Mouse (Mus musculus) thymus, adult 18-20 months (tissue): ENCODE data around the gene Nmrk1.
"Not testable (repeated sequence)": the region's sequence is repeated elsewhere in the genome, so short reads cannot be mapped to it uniquely, and the experiment has no call there.

ENCODE experiments used
- DNase-seq, 2 experiments: peaks; one replicate each; pipeline ENCODE4 v3.0.0; 2022; ENCODE audit warnings: mixed read lengths in 2 of 2

Nmrk1 gene

GRCm38 (mm10) chr19:18631644-18632219 is at the start of gene Nmrk1, which contains the start of gene Ostf1:
Nmrk1 (plus strand) TSS chr19:18631950.
Ostf1 (minus strand) TSS chr19:18631823.
- DNase-seq: peak; percentile 89 to 92

DNA sequence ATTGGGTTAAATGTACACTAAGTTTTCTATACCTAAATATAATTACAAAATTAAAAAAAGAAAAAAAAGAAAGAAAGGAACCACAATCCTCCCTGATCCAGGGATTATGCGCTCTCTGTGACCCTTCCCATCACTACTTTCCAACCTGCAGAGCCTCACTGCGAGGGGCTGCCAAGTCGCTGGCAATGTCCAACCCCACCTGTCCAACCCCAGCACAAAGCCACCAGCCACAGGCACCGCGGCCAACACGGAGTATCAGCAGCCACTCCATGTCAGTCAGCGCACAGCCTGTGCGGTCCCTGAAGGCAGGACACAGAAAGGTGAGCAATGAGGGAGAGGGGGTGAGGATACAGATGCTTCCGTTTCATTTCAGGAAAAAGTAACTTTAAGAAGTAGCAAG is 49.5 kb upstream of the Nmrk1 start:
- DNase-seq: no peak

DNA sequence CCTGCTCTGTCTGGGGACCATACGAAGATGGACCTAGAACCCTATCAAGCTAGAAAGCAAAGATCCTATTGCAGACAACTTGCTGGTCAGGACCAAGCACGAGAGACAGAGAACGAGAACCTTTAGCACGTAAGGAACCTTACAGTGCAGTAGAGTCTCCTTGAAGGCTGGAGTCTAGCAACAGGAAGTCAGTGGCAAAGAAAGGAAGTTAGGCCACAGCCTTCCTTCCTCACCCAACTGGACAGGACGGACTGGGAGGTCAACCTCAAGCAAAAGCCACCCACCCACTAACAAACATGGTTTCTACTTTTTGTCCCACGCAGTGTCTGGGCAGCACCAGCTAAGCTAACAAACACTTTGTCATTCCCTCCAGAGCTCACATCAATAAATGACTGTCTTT is 48.9 kb upstream of the Nmrk1 start:
- DNase-seq: no peak

DNA sequence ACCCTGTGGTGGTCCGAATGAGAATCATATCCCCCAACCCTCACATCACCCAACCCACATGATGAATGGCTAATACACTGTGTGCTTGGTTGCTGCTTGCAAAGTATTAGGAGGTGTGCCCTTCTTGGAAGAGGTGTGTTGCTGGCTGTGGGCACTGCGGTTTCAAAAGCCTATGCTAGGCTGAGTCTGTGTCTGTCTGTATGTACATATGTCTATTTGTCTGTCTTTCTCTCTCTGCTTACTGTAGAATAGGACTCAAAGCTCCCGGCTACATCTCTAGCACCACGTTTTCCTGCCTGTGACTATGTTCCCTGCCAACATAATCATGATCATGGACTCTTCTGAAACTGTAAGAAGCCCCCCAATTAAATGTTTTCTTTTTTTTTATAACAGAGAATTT is 48.0 kb upstream of the Nmrk1 start:
- no peak for DNase-seq

- no peak for DNase-seq
Measured at GRCm38 (mm10) chr19:18584621-18585020, 47.1 kb upstream of the Nmrk1 start.

DNA sequence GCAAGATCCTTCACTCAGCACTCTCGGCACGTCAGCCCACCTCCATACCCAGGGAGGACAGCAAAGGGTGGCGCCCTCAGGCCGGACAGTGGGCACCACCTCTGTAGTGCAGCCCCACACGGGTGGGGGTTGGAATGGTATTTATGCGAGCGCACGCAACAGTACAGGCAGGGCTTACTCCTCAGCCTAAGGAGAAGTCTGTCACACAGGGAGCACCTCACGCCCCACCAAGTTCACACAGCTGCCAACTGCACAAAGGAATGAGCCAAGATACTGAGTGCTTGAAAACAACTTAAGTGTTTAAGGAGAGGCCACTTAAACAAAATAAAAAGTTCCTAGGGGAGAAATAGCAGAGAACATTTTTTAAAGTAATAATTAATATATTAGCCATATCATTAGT is 44.6 kb upstream of the Nmrk1 start:
- no peak for DNase-seq

DNA sequence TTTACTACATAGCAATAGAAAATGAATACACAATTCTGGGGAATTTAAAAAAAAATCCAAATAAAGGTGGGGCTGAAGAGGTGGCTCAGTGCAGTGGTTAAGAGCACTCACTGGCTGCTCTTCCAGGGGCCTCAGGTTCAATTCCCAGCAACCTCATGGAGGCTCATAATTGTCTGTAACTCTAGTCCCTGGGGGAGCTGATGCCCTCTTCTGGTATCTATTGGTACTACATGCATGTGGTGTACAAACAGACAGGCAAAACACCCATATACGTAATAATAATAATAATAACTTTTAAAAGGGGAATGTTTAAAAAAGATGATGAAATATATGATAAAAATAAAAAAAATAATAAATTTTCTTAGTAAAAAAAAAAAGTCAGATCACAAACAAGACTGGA is 43.5 kb upstream of the Nmrk1 start:
- no peak for DNase-seq

GRCm38 (mm10) chr19:18588801-18589200 is 42.9 kb upstream of the Nmrk1 start:
- not testable (repeated sequence) for DNase-seq

GRCm38 (mm10) chr19:18589276-18589675 is 42.5 kb upstream of the Nmrk1 start:
- no peak for DNase-seq

GRCm38 (mm10) chr19:18590234-18590633 is 41.5 kb upstream of the Nmrk1 start:
- DNase-seq: no peak

- DNase-seq: no peak
Measured at GRCm38 (mm10) chr19:18590942-18591354, 40.8 kb upstream of the Nmrk1 start.

GRCm38 (mm10) chr19:18592919-18593318 is 38.8 kb upstream of the Nmrk1 start:
- no peak for DNase-seq

- DNase-seq: no peak
Measured at GRCm38 (mm10) chr19:18593722-18594121, 38.0 kb upstream of the Nmrk1 start.

DNA sequence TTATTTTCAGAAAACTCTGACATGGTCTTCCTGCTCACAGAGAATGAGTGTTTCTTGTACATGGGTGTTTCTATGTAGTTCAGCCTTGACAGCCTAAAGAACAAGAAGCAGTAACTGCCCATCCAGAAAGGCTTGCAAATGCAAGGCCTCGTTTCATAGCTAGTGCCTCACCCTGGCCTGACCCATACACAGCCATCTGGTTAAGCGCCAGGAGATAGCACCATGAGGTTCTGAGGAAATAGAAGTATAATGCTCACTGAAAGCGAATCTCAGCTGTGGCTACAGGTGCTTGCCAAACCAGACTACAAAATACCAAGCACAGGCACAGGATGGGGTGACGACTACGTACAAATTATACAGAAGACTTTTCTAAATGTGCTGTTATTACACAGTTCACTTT is 34.9 kb upstream of the Nmrk1 start:
- no peak for DNase-seq

- no peak for DNase-seq
Measured at GRCm38 (mm10) chr19:18597772-18598171, 34.0 kb upstream of the Nmrk1 start.

DNA sequence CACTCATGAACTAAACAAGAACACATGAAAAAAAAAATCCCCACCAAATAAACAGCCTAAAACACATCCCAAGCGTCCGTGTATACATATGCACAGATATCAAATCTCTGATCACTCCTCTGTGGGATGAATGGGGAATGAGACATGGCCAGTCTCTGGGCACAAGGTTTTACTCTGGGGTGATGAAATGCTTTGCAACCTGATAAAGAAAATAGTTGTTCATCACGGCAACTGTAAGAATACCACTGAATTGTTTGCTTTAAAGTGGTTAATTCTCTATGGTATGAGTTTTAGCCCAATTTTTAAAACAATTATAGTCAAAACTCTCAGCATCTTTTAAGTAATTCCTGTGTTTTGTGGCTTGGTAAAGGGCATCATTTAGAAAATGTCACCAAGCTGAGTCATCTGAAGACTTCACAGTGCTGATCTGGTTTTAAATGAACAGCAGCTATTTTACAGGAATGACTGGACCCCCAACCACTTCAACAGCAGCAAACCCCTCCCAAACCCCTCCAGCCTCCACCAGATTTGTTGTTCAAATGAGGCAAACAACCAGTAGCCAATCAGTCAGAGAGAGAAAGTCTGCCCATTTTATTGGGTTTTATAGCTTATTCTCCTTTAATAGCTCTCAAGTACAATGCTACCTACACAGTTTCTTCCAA is 33.4 kb upstream of the Nmrk1 start:
- no peak for DNase-seq

- no peak for DNase-seq
Measured at GRCm38 (mm10) chr19:18599051-18599450, 32.7 kb upstream of the Nmrk1 start.

DNA sequence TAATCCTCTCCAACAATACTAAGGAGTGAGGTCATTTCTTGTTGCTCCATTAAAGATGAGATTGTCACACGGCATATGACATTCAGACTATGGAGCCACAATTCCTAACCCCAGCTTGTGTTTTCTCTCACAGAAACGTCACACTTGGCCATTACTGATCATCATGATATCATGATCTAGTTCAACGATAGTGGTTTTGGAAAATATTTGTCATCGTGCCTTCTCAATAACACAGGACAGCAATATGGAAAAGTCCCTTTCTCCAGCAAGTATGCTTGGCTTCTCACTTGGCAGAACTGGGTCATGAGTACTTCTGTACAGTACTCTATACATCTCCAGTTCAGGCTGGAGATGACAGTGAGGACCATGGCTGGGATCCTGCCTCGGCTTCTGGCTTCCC is 32.1 kb upstream of the Nmrk1 start:
- no peak for DNase-seq

DNA sequence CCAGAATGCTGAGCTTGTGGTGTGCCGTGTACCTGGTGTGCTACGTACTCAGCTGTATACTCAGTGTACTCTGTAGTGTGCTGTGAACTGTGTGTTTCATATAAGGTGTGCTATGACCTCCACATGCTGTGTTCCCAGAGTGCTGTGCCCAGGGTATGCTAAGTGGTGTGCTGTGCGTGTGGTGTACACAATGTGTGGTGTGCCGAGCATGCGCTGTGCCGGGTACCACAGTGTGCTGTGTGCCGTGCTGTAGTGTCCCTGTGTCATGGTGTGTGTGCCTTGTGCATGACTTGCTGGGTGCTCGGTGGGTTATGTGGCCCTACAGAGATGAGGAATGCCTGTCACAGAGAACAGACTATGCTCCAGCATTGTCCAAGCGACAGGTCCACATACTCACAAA is 31.1 kb upstream of the Nmrk1 start:
- DNase-seq: no peak

DNA sequence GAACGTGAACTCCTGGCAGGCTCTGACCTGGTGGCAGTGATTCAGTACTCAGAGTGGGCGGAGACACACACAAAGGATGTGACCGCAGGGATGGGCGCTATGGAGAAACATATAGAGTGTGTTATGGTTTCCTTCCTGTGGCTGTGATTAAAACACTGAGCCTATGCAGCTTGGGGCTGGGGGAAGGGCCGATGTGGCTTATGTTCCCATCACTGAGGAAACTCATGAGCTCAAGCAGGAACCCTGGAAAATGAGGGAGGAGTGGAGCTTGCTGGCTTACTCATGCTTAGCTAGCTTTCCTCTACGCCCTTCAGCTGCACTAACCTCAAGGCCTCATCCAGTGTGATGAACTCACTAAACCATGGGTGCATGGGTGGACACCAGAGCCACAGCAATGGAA is 28.7 kb upstream of the Nmrk1 start:
- no peak for DNase-seq

DNA sequence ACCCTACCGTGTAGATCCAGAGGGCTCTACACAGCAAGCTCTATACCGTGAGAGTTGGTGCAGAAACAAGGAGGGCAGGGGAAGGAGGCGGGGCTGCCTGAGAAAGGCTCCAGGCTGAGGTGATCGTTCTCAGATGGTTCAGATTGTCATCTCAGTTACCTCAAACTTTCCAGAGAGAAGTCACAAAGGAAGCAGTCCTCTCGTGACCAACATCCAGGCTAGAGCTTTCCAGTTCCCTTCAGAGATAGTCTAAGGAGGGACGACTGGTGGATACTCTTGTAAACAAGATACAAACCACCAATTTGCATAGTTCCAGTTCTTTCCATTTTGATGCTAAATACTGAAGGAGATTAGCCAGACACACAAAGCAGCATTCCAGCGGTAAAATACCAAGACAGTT is 23.8 kb upstream of the Nmrk1 start:
- DNase-seq: no peak

GRCm38 (mm10) chr19:18608975-18609374 is 22.8 kb upstream of the Nmrk1 start:
- DNase-seq: no peak

GRCm38 (mm10) chr19:18614337-18614736 is 17.4 kb upstream of the Nmrk1 start:
- no peak for DNase-seq

GRCm38 (mm10) chr19:18615680-18616240 is 16.0 kb upstream of the Nmrk1 start:
- DNase-seq: no peak

- no peak for DNase-seq
Measured at GRCm38 (mm10) chr19:18617504-18617903, 14.2 kb upstream of the Nmrk1 start.
